Mouse (Mus musculus): Measurements from ENCODE around the gene Tada2b. TPM values are rescaled to one million over a fixed set of nuclear protein-coding genes. Genes with fewer than 3 reads are reported as not detected.

Tada2b gene
- 3.1 and 3.8 TPM in 2 replicates for polyA plus RNA-seq (2014; fragmentation: Nextera tagmentation; extraction: Ambion mirVana)

- peak within 1 kb of the TSS; percentile 93 for H3K4me3 ChIP-seq (ENCODE audit: control insufficient read depth in 1 of 2, insufficient read depth in 1 of 2, low read depth in 1 of 2, low read length in 2 of 2)
- H3K36me3 ChIP-seq (ENCODE audit: control insufficient read depth, insufficient read depth, low read length), result peaks cover 4% of the 10 kb centered on the region; the same call in 1 of the 2 replicates
- peak within 1 kb of the TSS; percentile 96 for H3K4me2 ChIP-seq (ENCODE audit: low read length)
- no peaks in the 10 kb centered on the region for H3K9me3 ChIP-seq (ENCODE audit: control insufficient read depth, low read length)
- peak; percentile 98 for ATAC-seq (ENCODE audit: insufficient number of reproducible peaks, insufficient read depth, low FRiP score, low read depth)
- peak within 1 kb of the TSS; percentile 56 to 74; a peak in 3 of 4 replicates for H3K27ac ChIP-seq (replicated peaks in 1 of 2; ENCODE audit: control insufficient read depth in 1 of 2, insufficient read depth in 1 of 2, low read depth in 2 of 2, low read length in 2 of 2)
- H3K27me3 ChIP-seq (ENCODE audit: control insufficient read depth, insufficient read depth, low read length), result peaks cover 19% of the 10 kb centered on the region
- peaks cover 11 to 32% of the 10 kb centered on the region in 2 experiments for H3K4me1 ChIP-seq (ENCODE audit: control insufficient read depth in 2 of 2, insufficient read depth in 2 of 2, low read length in 2 of 2)
- H3K9ac ChIP-seq (ENCODE audit: low read length), result peak within 1 kb of the TSS; percentile 94
- under 1% methylated on average over 93 of the region's 97 CpGs for WGBS
These were observed at the start of gene Tada2b, which contains the start of gene Ccdc96 for GRCm38 (mm10) chr5:36484171-36484990. Gene Tada2b (minus strand): TSS chr5:36484285. Gene Ccdc96 (plus strand): TSS chr5:36484588.

GRCm38 (mm10) chr5:36530129-36530751, 46.2 kb upstream of the Tada2b start:
- peak overlapping the region; percentile 67 to 88 for H3K4me3 ChIP-seq (ENCODE audit: control insufficient read depth in 1 of 2, insufficient read depth in 1 of 2, low read depth in 1 of 2, low read length in 2 of 2)
- no peaks in the 10 kb centered on the region for H3K36me3 ChIP-seq (ENCODE audit: control insufficient read depth, insufficient read depth, low read length)
- H3K9me3 ChIP-seq (ENCODE audit: control insufficient read depth, low read length), result no peaks in the 10 kb centered on the region
- under 1% methylated on average over 28 of the region's 28 CpGs for WGBS
- ATAC-seq (ENCODE audit: insufficient number of reproducible peaks, insufficient read depth, low FRiP score, low read depth), result peak; percentile 93
- H3K9ac ChIP-seq (ENCODE audit: low read length), result peak overlapping the region; percentile 89
- H3K4me1 ChIP-seq (ENCODE audit: control insufficient read depth in 2 of 2, insufficient read depth in 2 of 2, low read length in 2 of 2), result peaks cover 9 to 22% of the 10 kb centered on the region in 2 experiments
- H3K27ac ChIP-seq (replicated peaks in 1 of 2; ENCODE audit: control insufficient read depth in 1 of 2, insufficient read depth in 1 of 2, low read depth in 2 of 2, low read length in 2 of 2), result peak overlapping the region; percentile 23 to 64; a peak in 3 of 4 replicates
- peak overlapping the region; percentile 85 for H3K4me2 ChIP-seq (ENCODE audit: low read length)
- no peaks in the 10 kb centered on the region for H3K27me3 ChIP-seq (ENCODE audit: control insufficient read depth, insufficient read depth, low read length)

- Histone ChIP-seq H3K4me1 (ENCODE audit: control insufficient read depth in 2 of 2, insufficient read depth in 2 of 2, low read length in 2 of 2) (peaks cover 8 to 22% of the 10 kb centered on the region in 2 experiments), H3K36me3 (ENCODE audit: control insufficient read depth, insufficient read depth, low read length) (peaks cover 5% of the 10 kb centered on the region; the same call in 1 of the 2 replicates), H3K27me3 (ENCODE audit: control insufficient read depth, insufficient read depth, low read length) (no peaks in the 10 kb centered on the region), H3K4me2 (ENCODE audit: low read length) (peak overlapping the region; percentile 85), H3K4me3 (ENCODE audit: control insufficient read depth in 1 of 2, insufficient read depth in 1 of 2, low read depth in 1 of 2, low read length in 2 of 2) (peak overlapping the region; percentile 67 to 88), H3K9ac (ENCODE audit: low read length) (peak overlapping the region; percentile 89), H3K9me3 (ENCODE audit: control insufficient read depth, low read length) (no peaks in the 10 kb centered on the region), H3K27ac (replicated peaks in 1 of 2; ENCODE audit: control insufficient read depth in 1 of 2, insufficient read depth in 1 of 2, low read depth in 2 of 2, low read length in 2 of 2) (peak overlapping the region in 1 of 2 experiments; percentile 64; a peak in 2 of 4 replicates)
- no peak for ATAC-seq (ENCODE audit: insufficient number of reproducible peaks, insufficient read depth, low FRiP score, low read depth)
- WGBS, result 11% methylated on average over 5 of the region's 5 CpGs
These were observed 45.6 kb upstream of the Tada2b start for GRCm38 (mm10) chr5:36529698-36530097.

GRCm38 (mm10) chr5:36526921-36527320, 42.8 kb upstream of the Tada2b start:
- Histone ChIP-seq H3K4me1 (ENCODE audit: control insufficient read depth in 2 of 2, insufficient read depth in 2 of 2, low read length in 2 of 2) (peaks cover 11 to 31% of the 10 kb centered on the region in 2 experiments), H3K27me3 (ENCODE audit: control insufficient read depth, insufficient read depth, low read length) (no peaks in the 10 kb centered on the region), H3K9me3 (ENCODE audit: control insufficient read depth, low read length) (no peaks in the 10 kb centered on the region), H3K4me3 (ENCODE audit: control insufficient read depth in 1 of 2, insufficient read depth in 1 of 2, low read depth in 1 of 2, low read length in 2 of 2) (no peak overlapping the region), H3K27ac (replicated peaks in 1 of 2; ENCODE audit: control insufficient read depth in 1 of 2, insufficient read depth in 1 of 2, low read depth in 2 of 2, low read length in 2 of 2) (no peak overlapping the region), H3K4me2 (ENCODE audit: low read length) (no peak overlapping the region), H3K36me3 (ENCODE audit: control insufficient read depth, insufficient read depth, low read length) (peaks cover 21% of the 10 kb centered on the region), H3K9ac (ENCODE audit: low read length) (no peak overlapping the region)
- no peak for ATAC-seq (ENCODE audit: insufficient number of reproducible peaks, insufficient read depth, low FRiP score, low read depth)
- 89% methylated on average over 2 of the region's 2 CpGs for WGBS

GRCm38 (mm10) chr5:36526274-36526673, 42.2 kb upstream of the Tada2b start:
- no peaks in the 10 kb centered on the region for H3K27me3 ChIP-seq (ENCODE audit: control insufficient read depth, insufficient read depth, low read length)
- H3K9ac ChIP-seq (ENCODE audit: low read length), result no peak overlapping the region
- H3K4me1 ChIP-seq (ENCODE audit: control insufficient read depth in 2 of 2, insufficient read depth in 2 of 2, low read length in 2 of 2), result peaks cover 11 to 31% of the 10 kb centered on the region in 2 experiments
- 60% methylated on average over 5 of the region's 5 CpGs for WGBS
- H3K27ac ChIP-seq (replicated peaks in 1 of 2; ENCODE audit: control insufficient read depth in 1 of 2, insufficient read depth in 1 of 2, low read depth in 2 of 2, low read length in 2 of 2), result no peak overlapping the region
- ATAC-seq (ENCODE audit: insufficient number of reproducible peaks, insufficient read depth, low FRiP score, low read depth), result no peak
- H3K36me3 ChIP-seq (ENCODE audit: control insufficient read depth, insufficient read depth, low read length), result peaks cover 27% of the 10 kb centered on the region
- no peak overlapping the region for H3K4me2 ChIP-seq (ENCODE audit: low read length)
- no peak overlapping the region for H3K4me3 ChIP-seq (ENCODE audit: control insufficient read depth in 1 of 2, insufficient read depth in 1 of 2, low read depth in 1 of 2, low read length in 2 of 2)
- H3K9me3 ChIP-seq (ENCODE audit: control insufficient read depth, low read length), result no peaks in the 10 kb centered on the region

- H3K4me2 ChIP-seq (ENCODE audit: low read length), result no peak overlapping the region
- no peak overlapping the region for H3K9ac ChIP-seq (ENCODE audit: low read length)
- no peaks in the 10 kb centered on the region for H3K27me3 ChIP-seq (ENCODE audit: control insufficient read depth, insufficient read depth, low read length)
- H3K36me3 ChIP-seq (ENCODE audit: control insufficient read depth, insufficient read depth, low read length), result peaks cover 38% of the 10 kb centered on the region
- no peak overlapping the region for H3K27ac ChIP-seq (replicated peaks in 1 of 2; ENCODE audit: control insufficient read depth in 1 of 2, insufficient read depth in 1 of 2, low read depth in 2 of 2, low read length in 2 of 2)
- no peaks in the 10 kb centered on the region for H3K9me3 ChIP-seq (ENCODE audit: control insufficient read depth, low read length)
- H3K4me1 ChIP-seq (ENCODE audit: control insufficient read depth in 2 of 2, insufficient read depth in 2 of 2, low read length in 2 of 2), result peaks cover 11 to 28% of the 10 kb centered on the region in 2 experiments
- WGBS, result 68% methylated on average over 2 of the region's 2 CpGs
- no peak overlapping the region for H3K4me3 ChIP-seq (ENCODE audit: control insufficient read depth in 1 of 2, insufficient read depth in 1 of 2, low read depth in 1 of 2, low read length in 2 of 2)
- no peak for ATAC-seq (ENCODE audit: insufficient number of reproducible peaks, insufficient read depth, low FRiP score, low read depth)
These were observed 41.1 kb upstream of the Tada2b start for GRCm38 (mm10) chr5:36525216-36525615.

GRCm38 (mm10) chr5:36523219-36523703, 39.2 kb upstream of the Tada2b start:
- Histone ChIP-seq H3K4me3 (ENCODE audit: control insufficient read depth in 1 of 2, insufficient read depth in 1 of 2, low read depth in 1 of 2, low read length in 2 of 2) (no peak overlapping the region), H3K4me1 (ENCODE audit: control insufficient read depth in 2 of 2, insufficient read depth in 2 of 2, low read length in 2 of 2) (peaks cover 4 to 17% of the 10 kb centered on the region in 2 experiments; a peak in 3 of 4 replicates), H3K9me3 (ENCODE audit: control insufficient read depth, low read length) (no peaks in the 10 kb centered on the region), H3K36me3 (ENCODE audit: control insufficient read depth, insufficient read depth, low read length) (peaks cover 56% of the 10 kb centered on the region), H3K9ac (ENCODE audit: low read length) (no peak overlapping the region), H3K27ac (replicated peaks in 1 of 2; ENCODE audit: control insufficient read depth in 1 of 2, insufficient read depth in 1 of 2, low read depth in 2 of 2, low read length in 2 of 2) (peak overlapping the region in 1 of 2 experiments; percentile 58; a peak in 3 of 4 replicates), H3K4me2 (ENCODE audit: low read length) (no peak overlapping the region), H3K27me3 (ENCODE audit: control insufficient read depth, insufficient read depth, low read length) (no peaks in the 10 kb centered on the region)
- WGBS, result 39% methylated on average over 5 of the region's 5 CpGs
- no peak for ATAC-seq (ENCODE audit: insufficient number of reproducible peaks, insufficient read depth, low FRiP score, low read depth)
